Mouse (Mus musculus): ENCODE measurements around the gene Arsa. TPM values are rescaled to one million over a fixed set of nuclear protein-coding genes. Genes with fewer than 3 reads are reported as not detected.
A peak's percentile ranks its signal among the peaks of the same experiment; 100 is the strongest.

Gene Arsa
- polyA plus RNA-seq, 1 experiment from 2014 or later = 17.6 TPM

- peak overlapping the region; percentile 8 for H3K27ac ChIP-seq
- peak; percentile 73 for ATAC-seq
Measured at GRCm38 (mm10) chr15:89465052-89465451, 12.2 kb downstream of the Arsa start.

GRCm38 (mm10) chr15:89463334-89464235 lies 13.6 kb downstream of the Arsa start:
- Histone ChIP-seq H3K27ac (no peak overlapping the region), H3K36me3 (peaks cover 48% of the 10 kb centered on the region), H3K9ac (replicated peaks) (no peak overlapping the region), H3K27me3 (no peaks in the 10 kb centered on the region), H3K9me3 (no peaks in the 10 kb centered on the region), H3K4me2 (replicated peaks) (no peak overlapping the region), H3K4me3 (replicated peaks) (no peak overlapping the region), H3K4me1 (replicated peaks) (peaks cover 14% of the 10 kb centered on the region)
- no peak for ATAC-seq
- 69% methylated on average over 5 of the region's 5 CpGs for WGBS

More at GRCm38 (mm10) chr15:89465052-89465451, 12.2 kb downstream of the Arsa start:
- WGBS = 0% methylated on average over 1 of the region's 1 CpGs
- no peaks in the 10 kb centered on the region for H3K27me3 ChIP-seq
- H3K4me1 ChIP-seq (replicated peaks) = peaks cover 11% of the 10 kb centered on the region
- H3K9ac ChIP-seq (replicated peaks) = no peak overlapping the region
- peaks cover 34% of the 10 kb centered on the region for H3K36me3 ChIP-seq
- H3K4me2 ChIP-seq (replicated peaks) = no peak overlapping the region
- H3K9me3 ChIP-seq = no peaks in the 10 kb centered on the region
- H3K4me3 ChIP-seq (replicated peaks) = no peak overlapping the region

GRCm38 (mm10) chr15:89462176-89462575 lies 15.0 kb downstream of the Arsa start:
- no peak overlapping the region for H3K27ac ChIP-seq
- no peaks in the 10 kb centered on the region for H3K27me3 ChIP-seq
- peaks cover 62% of the 10 kb centered on the region for H3K36me3 ChIP-seq
- no peak overlapping the region for H3K4me2 ChIP-seq (replicated peaks)
- H3K4me1 ChIP-seq (replicated peaks) = peaks cover 18% of the 10 kb centered on the region
- 82% methylated on average over 7 of the region's 7 CpGs for WGBS
- no peak overlapping the region for H3K4me3 ChIP-seq (replicated peaks)
- no peak overlapping the region for H3K9ac ChIP-seq (replicated peaks)
- ATAC-seq = no peak
- no peaks in the 10 kb centered on the region for H3K9me3 ChIP-seq

- ATAC-seq = no peak
- peaks cover 70% of the 10 kb centered on the region for H3K36me3 ChIP-seq
- H3K4me3 ChIP-seq (replicated peaks) = no peak overlapping the region
- H3K4me1 ChIP-seq (replicated peaks) = peaks cover 21% of the 10 kb centered on the region
- no peak overlapping the region for H3K9ac ChIP-seq (replicated peaks)
- no peaks in the 10 kb centered on the region for H3K9me3 ChIP-seq
- no peak overlapping the region for H3K4me2 ChIP-seq (replicated peaks)
- WGBS = 89% methylated on average over 15 of the region's 15 CpGs
- no peak overlapping the region for H3K27ac ChIP-seq
- H3K27me3 ChIP-seq = no peaks in the 10 kb centered on the region
Measured at GRCm38 (mm10) chr15:89461321-89461720, 15.9 kb downstream of the Arsa start.

- Histone ChIP-seq H3K4me2 (replicated peaks) (no peak overlapping the region), H3K27ac (no peak overlapping the region), H3K9ac (replicated peaks) (no peak overlapping the region), H3K4me1 (replicated peaks) (peaks cover 29% of the 10 kb centered on the region), H3K27me3 (no peaks in the 10 kb centered on the region), H3K36me3 (peaks cover 74% of the 10 kb centered on the region), H3K4me3 (replicated peaks) (no peak overlapping the region), H3K9me3 (no peaks in the 10 kb centered on the region)
- WGBS = 89% methylated on average over 10 of the region's 10 CpGs
- ATAC-seq = no peak
Measured at GRCm38 (mm10) chr15:89460298-89460697, 16.9 kb downstream of the Arsa start.

- no peak overlapping the region for H3K9ac ChIP-seq (replicated peaks)
- H3K27ac ChIP-seq = no peak overlapping the region
- H3K9me3 ChIP-seq = no peaks in the 10 kb centered on the region
- H3K4me2 ChIP-seq (replicated peaks) = no peak overlapping the region
- peaks cover 29% of the 10 kb centered on the region for H3K4me1 ChIP-seq (replicated peaks)
- H3K36me3 ChIP-seq = peaks cover 74% of the 10 kb centered on the region
- ATAC-seq = no peak
- H3K4me3 ChIP-seq (replicated peaks) = no peak overlapping the region
- WGBS = 93% methylated on average over 7 of the region's 7 CpGs
- no peaks in the 10 kb centered on the region for H3K27me3 ChIP-seq
Measured at GRCm38 (mm10) chr15:89459821-89460220, 17.4 kb downstream of the Arsa start.

- peaks cover 27% of the 10 kb centered on the region for H3K4me1 ChIP-seq (replicated peaks)
- H3K9ac ChIP-seq (replicated peaks) = no peak overlapping the region
- H3K9me3 ChIP-seq = no peaks in the 10 kb centered on the region
- no peaks in the 10 kb centered on the region for H3K27me3 ChIP-seq
- 92% methylated on average over 15 of the region's 15 CpGs for WGBS
- no peak for ATAC-seq
- H3K4me3 ChIP-seq (replicated peaks) = no peak overlapping the region
- peaks cover 74% of the 10 kb centered on the region for H3K36me3 ChIP-seq
- no peak overlapping the region for H3K4me2 ChIP-seq (replicated peaks)
- no peak overlapping the region for H3K27ac ChIP-seq
Measured at GRCm38 (mm10) chr15:89458942-89459341, 18.3 kb downstream of the Arsa start.

- Histone ChIP-seq H3K9me3 (no peaks in the 10 kb centered on the region), H3K4me2 (replicated peaks) (peak overlapping the region; percentile 77), H3K27me3 (peaks cover 7% of the 10 kb centered on the region; the same call in 1 of the 2 replicates), H3K27ac (no peak overlapping the region), H3K4me3 (replicated peaks) (peak overlapping the region; percentile 79), H3K4me1 (replicated peaks) (peaks cover 34% of the 10 kb centered on the region), H3K9ac (replicated peaks) (peak overlapping the region; percentile 90), H3K36me3 (peaks cover 46% of the 10 kb centered on the region)
- 78% methylated on average over 6 of the region's 6 CpGs for WGBS
- no peak for ATAC-seq
Measured at GRCm38 (mm10) chr15:89455642-89456041, 21.6 kb downstream of the Arsa start.

GRCm38 (mm10) chr15:89454857-89455256 lies 22.4 kb downstream of the Arsa start:
- Histone ChIP-seq H3K27me3 (peaks cover 10% of the 10 kb centered on the region; the same call in 1 of the 2 replicates), H3K36me3 (peaks cover 39% of the 10 kb centered on the region), H3K4me1 (replicated peaks) (peaks cover 33% of the 10 kb centered on the region), H3K27ac (peak overlapping the region; percentile 87), H3K9ac (replicated peaks) (peak overlapping the region; percentile 90), H3K9me3 (no peaks in the 10 kb centered on the region), H3K4me3 (replicated peaks) (peak overlapping the region; percentile 79), H3K4me2 (replicated peaks) (peak overlapping the region; percentile 77)
- WGBS = 12% methylated on average over 4 of the region's 6 CpGs
- 0 out of 2 replicates have a peak, but pooled peaks have one; percentile 18 for ATAC-seq

- peak within 1 kb of the TSS; percentile 90 for H3K9ac ChIP-seq (replicated peaks)
- under 1% methylated on average over 53 of the region's 53 CpGs for WGBS
- peak; percentile 84 for ATAC-seq
- H3K27ac ChIP-seq = peak within 1 kb of the TSS; percentile 87
- H3K27me3 ChIP-seq = peaks cover 10% of the 10 kb centered on the region; the same call in 1 of the 2 replicates
- H3K9me3 ChIP-seq = no peaks in the 10 kb centered on the region
- peak within 1 kb of the TSS; percentile 79 for H3K4me3 ChIP-seq (replicated peaks)
- peaks cover 31% of the 10 kb centered on the region for H3K36me3 ChIP-seq
- H3K4me1 ChIP-seq (replicated peaks) = peaks cover 31% of the 10 kb centered on the region
- peak within 1 kb of the TSS; percentile 77 for H3K4me2 ChIP-seq (replicated peaks)
Measured at GRCm38 (mm10) chr15:89453865-89454478, 23.3 kb downstream of the Arsa start, which contains the start of gene Mapk8ip2. Gene Mapk8ip2, plus strand, starts transcription at chr15:89453913.

- peaks cover 10% of the 10 kb centered on the region; the same call in 1 of the 2 replicates for H3K27me3 ChIP-seq
- peak overlapping the region; percentile 77 for H3K4me2 ChIP-seq (replicated peaks)
- peak overlapping the region; percentile 87 for H3K27ac ChIP-seq
- H3K9me3 ChIP-seq = no peaks in the 10 kb centered on the region
- peak; percentile 86 for ATAC-seq
- H3K4me3 ChIP-seq (replicated peaks) = peak overlapping the region; percentile 79
- H3K4me1 ChIP-seq (replicated peaks) = peaks cover 30% of the 10 kb centered on the region
- H3K36me3 ChIP-seq = peaks cover 23% of the 10 kb centered on the region
- peak overlapping the region; percentile 90 for H3K9ac ChIP-seq (replicated peaks)
- 4% methylated on average over 24 of the region's 24 CpGs for WGBS
Measured at GRCm38 (mm10) chr15:89452906-89453864, 24.0 kb downstream of the Arsa start.

All from midbrain, embryonic 13.5 days (tissue).